Mouse (Mus musculus): ENCODE results near the gene Irf2. TPM values are rescaled to one million over a fixed set of nuclear protein-coding genes. Genes with fewer than 3 reads are reported as not detected.

Irf2 gene
- total and polyA plus RNA-seq, 2 experiments from 2014 or later: 3.3 to 9.5 TPM

GRCm38 (mm10) chr8:46865428-46865827, 125.9 kb downstream of the Irf2 start:
- no peaks in the 10 kb centered on the region for H3K27me3 ChIP-seq (ENCODE audit: insufficient read depth, low read length)
- no peak overlapping the region for H3K4me2 ChIP-seq (ENCODE audit: low read depth, low read length, poor library complexity, severe bottlenecking)
- ATAC-seq (ENCODE audit: low FRiP score): no peak
- no peak overlapping the region for H3K27ac ChIP-seq (ENCODE audit: low read depth, low read length)
- H3K36me3 ChIP-seq (ENCODE audit: insufficient read depth, low read length): no peaks in the 10 kb centered on the region
- WGBS: 88% methylated on average over 1 of the region's 1 CpGs
- H3K9ac ChIP-seq (replicated peaks; ENCODE audit: low read length, poor library complexity, severe bottlenecking): no peak overlapping the region
- H3K4me3 ChIP-seq (ENCODE audit: low read depth, low read length): no peak overlapping the region
- no peaks in the 10 kb centered on the region for H3K9me3 ChIP-seq (ENCODE audit: low read length)
- TF ChIP-seq CTCF (IDR thresholded peaks at IDR 0.05): no peak
- H3K4me1 ChIP-seq (ENCODE audit: insufficient read depth, low read length): no peaks in the 10 kb centered on the region
- DNase-seq (ENCODE audit: low spot score): no peak

- Histone ChIP-seq H3K36me3 (ENCODE audit: insufficient read depth, low read length) (no peaks in the 10 kb centered on the region), H3K27ac (ENCODE audit: low read depth, low read length) (no peak overlapping the region), H3K4me2 (ENCODE audit: low read depth, low read length, poor library complexity, severe bottlenecking) (no peak overlapping the region), H3K9ac (replicated peaks; ENCODE audit: low read length, poor library complexity, severe bottlenecking) (no peak overlapping the region), H3K9me3 (ENCODE audit: low read length) (no peaks in the 10 kb centered on the region), H3K27me3 (ENCODE audit: insufficient read depth, low read length) (no peaks in the 10 kb centered on the region), H3K4me3 (ENCODE audit: low read depth, low read length) (no peak overlapping the region), H3K4me1 (ENCODE audit: insufficient read depth, low read length) (no peaks in the 10 kb centered on the region)
- no peak for TF ChIP-seq CTCF (IDR thresholded peaks at IDR 0.05)
- WGBS: 40% methylated on average over 4 of the region's 4 CpGs
- ATAC-seq (ENCODE audit: low FRiP score): no peak
- no peak for DNase-seq (ENCODE audit: low spot score)
Observed at GRCm38 (mm10) chr8:46867440-46867839, 127.9 kb downstream of the Irf2 start.

GRCm38 (mm10) chr8:46868346-46869065, 129.0 kb downstream of the Irf2 start:
- H3K36me3 ChIP-seq (ENCODE audit: insufficient read depth, low read length): no peaks in the 10 kb centered on the region
- H3K4me2 ChIP-seq (ENCODE audit: low read depth, low read length, poor library complexity, severe bottlenecking): no peak overlapping the region
- DNase-seq (ENCODE audit: low spot score) (no peak), ATAC-seq (ENCODE audit: low FRiP score) (no peak)
- WGBS: 59% methylated on average over 8 of the region's 8 CpGs
- H3K4me3 ChIP-seq (ENCODE audit: low read depth, low read length): no peak overlapping the region
- no peaks in the 10 kb centered on the region for H3K4me1 ChIP-seq (ENCODE audit: insufficient read depth, low read length)
- H3K27me3 ChIP-seq (ENCODE audit: insufficient read depth, low read length): no peaks in the 10 kb centered on the region
- no peak overlapping the region for H3K9ac ChIP-seq (replicated peaks; ENCODE audit: low read length, poor library complexity, severe bottlenecking)
- no peaks in the 10 kb centered on the region for H3K9me3 ChIP-seq (ENCODE audit: low read length)
- no peak overlapping the region for H3K27ac ChIP-seq (ENCODE audit: low read depth, low read length)
- TF ChIP-seq CTCF (IDR thresholded peaks at IDR 0.05): no peak

GRCm38 (mm10) chr8:46869521-46869925, 130.0 kb downstream of the Irf2 start:
- Histone ChIP-seq H3K27me3 (ENCODE audit: insufficient read depth, low read length) (no peaks in the 10 kb centered on the region), H3K9ac (replicated peaks; ENCODE audit: low read length, poor library complexity, severe bottlenecking) (no peak overlapping the region), H3K4me3 (ENCODE audit: low read depth, low read length) (no peak overlapping the region), H3K9me3 (ENCODE audit: low read length) (no peaks in the 10 kb centered on the region), H3K27ac (ENCODE audit: low read depth, low read length) (no peak overlapping the region), H3K4me1 (ENCODE audit: insufficient read depth, low read length) (no peaks in the 10 kb centered on the region), H3K36me3 (ENCODE audit: insufficient read depth, low read length) (no peaks in the 10 kb centered on the region), H3K4me2 (ENCODE audit: low read depth, low read length, poor library complexity, severe bottlenecking) (no peak overlapping the region)
- ATAC-seq (ENCODE audit: low FRiP score) (no peak), DNase-seq (ENCODE audit: low spot score) (no peak)
- WGBS: 90% methylated on average over 6 of the region's 6 CpGs
- no peak for TF ChIP-seq CTCF (IDR thresholded peaks at IDR 0.05)

GRCm38 (mm10) chr8:46871086-46871485, 131.6 kb downstream of the Irf2 start:
- Histone ChIP-seq H3K4me3 (ENCODE audit: low read depth, low read length) (no peak overlapping the region), H3K9me3 (ENCODE audit: low read length) (no peaks in the 10 kb centered on the region), H3K27me3 (ENCODE audit: insufficient read depth, low read length) (no peaks in the 10 kb centered on the region), H3K27ac (ENCODE audit: low read depth, low read length) (no peak overlapping the region), H3K4me1 (ENCODE audit: insufficient read depth, low read length) (no peaks in the 10 kb centered on the region), H3K4me2 (ENCODE audit: low read depth, low read length, poor library complexity, severe bottlenecking) (no peak overlapping the region), H3K36me3 (ENCODE audit: insufficient read depth, low read length) (no peaks in the 10 kb centered on the region), H3K9ac (replicated peaks; ENCODE audit: low read length, poor library complexity, severe bottlenecking) (no peak overlapping the region)
- WGBS: 90% methylated on average over 4 of the region's 4 CpGs
- TF ChIP-seq CTCF (IDR thresholded peaks at IDR 0.05): no peak
- ATAC-seq (ENCODE audit: low FRiP score) (no peak), DNase-seq (ENCODE audit: low spot score) (no peak)

GRCm38 (mm10) chr8:46875615-46876293, 136.2 kb downstream of the Irf2 start:
- Histone ChIP-seq H3K4me2 (ENCODE audit: low read depth, low read length, poor library complexity, severe bottlenecking) (no peak overlapping the region), H3K9ac (replicated peaks; ENCODE audit: low read length, poor library complexity, severe bottlenecking) (no peak overlapping the region), H3K36me3 (ENCODE audit: insufficient read depth, low read length) (no peaks in the 10 kb centered on the region), H3K4me1 (ENCODE audit: insufficient read depth, low read length) (no peaks in the 10 kb centered on the region), H3K9me3 (ENCODE audit: low read length) (no peaks in the 10 kb centered on the region), H3K27me3 (ENCODE audit: insufficient read depth, low read length) (no peaks in the 10 kb centered on the region), H3K4me3 (ENCODE audit: low read depth, low read length) (no peak overlapping the region), H3K27ac (ENCODE audit: low read depth, low read length) (no peak overlapping the region)
- DNase-seq (ENCODE audit: low spot score) (no peak), ATAC-seq (ENCODE audit: low FRiP score) (no peak)
- WGBS: 34% methylated on average over 2 of the region's 2 CpGs
- TF ChIP-seq CTCF (IDR thresholded peaks at IDR 0.05): no peak

Data from midbrain, postnatal 0 days (tissue).